10 mouse cellular contexts compared by ENCODE assay signal in genomic region chr3:135280160-135280559, GRCm38 (mm10). TPM values are rescaled to one million over a fixed set of nuclear protein-coding genes. Genes with fewer than 3 reads are reported as not detected.
DNase-seq lines count a peak whose midpoint lies in the region; ATAC-seq lines count a peak whose summit lies in the region.
"Had no signal": no experiment of that assay in that cellular context is flagged by ENCODE, and none has a peak within 500 bp of the region (broad histone marks: within the 10 kb centered on the region; RNA-seq: fewer than 3 reads in every experiment).

No protein-coding gene starts in this region.

- H3K9ac ChIP-seq in forebrain, embryonic 16.5 days (replicated peaks; ENCODE audit: low read depth, low read length): peak overlapping the region; percentile 42
- H3K9ac ChIP-seq in limb, embryonic 12.5 days (replicated peaks): no peak overlapping the region
- H3K9ac ChIP-seq in neural tube, embryonic 14.5 days (replicated peaks; ENCODE audit: low read depth, low read length): peak overlapping the region; percentile 4; the same call in 1 of the 2 replicates
- H3K9ac ChIP-seq: heart, embryonic 12.5 days; liver, embryonic 14.5 days had no signal

- H3K4me2 ChIP-seq in forebrain, embryonic 16.5 days (ENCODE audit: low read length): no peak overlapping the region
- H3K4me2 ChIP-seq in limb, embryonic 12.5 days: no peak overlapping the region
- H3K4me2 ChIP-seq in neural tube, embryonic 14.5 days (ENCODE audit: low read depth, low read length): no peak overlapping the region
- H3K4me2 ChIP-seq: heart, embryonic 12.5 days; midbrain, embryonic 12.5 days had no signal

- H3K27me3 ChIP-seq in forebrain, embryonic 16.5 days (replicated peaks; ENCODE audit: control insufficient read depth, insufficient read depth, low read length): no peaks in the 10 kb centered on the region
- no peaks in the 10 kb centered on the region for H3K27me3 ChIP-seq in limb, embryonic 12.5 days
- no peaks in the 10 kb centered on the region for H3K27me3 ChIP-seq in neural tube, embryonic 14.5 days (ENCODE audit: control insufficient read depth, insufficient read depth, low read length)
- H3K27me3 ChIP-seq: midbrain, embryonic 12.5 days had no signal

- 82% methylated on average over 4 of the region's 4 CpGs for WGBS in forebrain, embryonic 16.5 days
- WGBS in limb, embryonic 12.5 days: 72% methylated on average over 4 of the region's 4 CpGs
- 82% methylated on average over 4 of the region's 4 CpGs for WGBS in neural tube, embryonic 14.5 days

- H3K27ac ChIP-seq in forebrain, embryonic 16.5 days (ENCODE audit: low read length): no peak overlapping the region
- 0 out of 2 replicates have a peak overlapping the region, but pooled peaks have one; percentile 62 for H3K27ac ChIP-seq in limb, embryonic 12.5 days
- H3K27ac ChIP-seq in neural tube, embryonic 14.5 days (ENCODE audit: low read depth, low read length): no peak overlapping the region
- H3K27ac ChIP-seq: liver, embryonic 14.5 days; midbrain, embryonic 12.5 days had no signal

- no peaks in the 10 kb centered on the region for H3K9me3 ChIP-seq in forebrain, embryonic 16.5 days (ENCODE audit: control insufficient read depth, low read length)
- H3K9me3 ChIP-seq in limb, embryonic 12.5 days: no peaks in the 10 kb centered on the region
- no peaks in the 10 kb centered on the region for H3K9me3 ChIP-seq in neural tube, embryonic 14.5 days (ENCODE audit: control insufficient read depth, low read length)
- H3K9me3 ChIP-seq: heart, embryonic 12.5 days; midbrain, embryonic 12.5 days had no signal

- 0 out of 2 replicates have a peak, but pooled peaks cover 7% of the 10 kb centered on the region for H3K4me1 ChIP-seq in forebrain, embryonic 16.5 days (replicated peaks; ENCODE audit: control insufficient read depth, insufficient read depth, low read length)
- H3K4me1 ChIP-seq in limb, embryonic 12.5 days (replicated peaks): peaks cover 9% of the 10 kb centered on the region
- H3K4me1 ChIP-seq in neural tube, embryonic 14.5 days (ENCODE audit: control insufficient read depth, insufficient read depth, low read length): no peaks in the 10 kb centered on the region
- H3K4me1 ChIP-seq: heart, embryonic 12.5 days had no signal

- H3K36me3 ChIP-seq in forebrain, embryonic 16.5 days (ENCODE audit: control insufficient read depth, insufficient read depth): no peaks in the 10 kb centered on the region
- H3K36me3 ChIP-seq in limb, embryonic 12.5 days: no peaks in the 10 kb centered on the region
- no peaks in the 10 kb centered on the region for H3K36me3 ChIP-seq in neural tube, embryonic 14.5 days (ENCODE audit: control insufficient read depth, insufficient read depth, low read length)
- H3K36me3 ChIP-seq: heart, embryonic 12.5 days; midbrain, embryonic 12.5 days had no signal

- 0 out of 2 replicates have a peak, but pooled peaks have one; percentile 3 for ATAC-seq in forebrain, embryonic 16.5 days
- no peak for ATAC-seq in limb, embryonic 12.5 days (ENCODE audit: insufficient number of reproducible peaks, insufficient read depth, low FRiP score, low TSS enrichment, low read depth)
- ATAC-seq in neural tube, embryonic 14.5 days (ENCODE audit: low read depth): peak; percentile 26; the same call in 1 of the 2 replicates
- ATAC-seq in activated CD4-positive, CD25-positive, alpha-beta regulatory T cell, adult 4 months: no peak

- H3K4me3 ChIP-seq in forebrain, embryonic 16.5 days (replicated peaks; ENCODE audit: low read length): no peak overlapping the region
- no peak overlapping the region for H3K4me3 ChIP-seq in limb, embryonic 12.5 days (replicated peaks)
- H3K4me3 ChIP-seq in neural tube, embryonic 14.5 days (ENCODE audit: low read depth, low read length): no peak overlapping the region
- H3K4me3 ChIP-seq: heart, embryonic 12.5 days; midbrain, embryonic 12.5 days had no signal

- peak; percentile 32 for DNase-seq in layer of hippocampus, adult 9-11 months
- DNase-seq in layer of hippocampus, postnatal 10 days (ENCODE audit: low spot score in 2 of 2): no peak
- no peak for DNase-seq in lung, adult 18-20 months

RNA-seq across cellular contexts. Expression of gene Bdh2, which starts 0.9 kb away (rescaled TPM):
- 1 to 10 TPM; 2.6 to 3.2 TPM for total RNA-seq in layer of hippocampus, postnatal 10 days (2021)
- polyA plus RNA-seq in forebrain, embryonic 16.5 days (2015; fragmentation: Nextera tagmentation; extraction: Ambion mirVana): 2.1 and 3.4 TPM in 2 replicates
- polyA plus RNA-seq in limb, embryonic 12.5 days (2016; fragmentation: Nextera tagmentation; extraction: Ambion mirVana): 13.4 and 14.0 TPM in 2 replicates
- polyA plus RNA-seq in neural tube, embryonic 14.5 days (2014; fragmentation: Nextera tagmentation; extraction: Ambion mirVana): 2.2 and 4.5 TPM in 2 replicates
- polyA plus RNA-seq in activated CD4-positive, CD25-positive, alpha-beta regulatory T cell, adult 4 months (2017; shearing (Covaris generic)): not detected

RNA-seq across cellular contexts. Expression of gene Slc9b2, which starts 27.3 kb away (rescaled TPM):
- 1 to 10 TPM; 4.5 to 5.2 TPM for total RNA-seq in layer of hippocampus, postnatal 10 days (2021)
- polyA plus RNA-seq in forebrain, embryonic 16.5 days (2015; fragmentation: Nextera tagmentation; extraction: Ambion mirVana): 1.3 and 2.1 TPM in 2 replicates
- polyA plus RNA-seq in limb, embryonic 12.5 days (2016; fragmentation: Nextera tagmentation; extraction: Ambion mirVana): 4.9 and 5.5 TPM in 2 replicates
- 3.0 and 3.8 TPM in 2 replicates for polyA plus RNA-seq in neural tube, embryonic 14.5 days (2014; fragmentation: Nextera tagmentation; extraction: Ambion mirVana)
- polyA plus RNA-seq in activated CD4-positive, CD25-positive, alpha-beta regulatory T cell, adult 4 months (2017; shearing (Covaris generic)): 10 to 100 TPM; 14.2 to 17.1 TPM

Comparison
In these comparisons a context has a peak if more than half of its experiments do, and no peak if none do; other contexts are left out.
1. ATAC-seq: peak in forebrain, embryonic 16.5 days (single experiment) and neural tube, embryonic 14.5 days (single experiment); none in limb, embryonic 12.5 days (single experiment) and activated CD4-positive, CD25-positive, alpha-beta regulatory T cell, adult 4 months (single experiment).